Mouse (Mus musculus): ENCODE data around the gene Epb41l2. TPM values are rescaled to one million over a fixed set of nuclear protein-coding genes. Genes with fewer than 3 reads are reported as not detected.

Gene Epb41l2
- polyA plus RNA-seq, 1 experiment from 2014 or later: 105 TPM

- no peak for DNase-seq
- Histone ChIP-seq H3K36me3 (ENCODE audit: insufficient read depth) (peaks cover 30% of the 10 kb centered on the region), H3K9ac (no peak overlapping the region), H3K4me3 (ENCODE audit: low read depth, low read length) (no peak overlapping the region), H3K9me3 (ENCODE audit: low read depth, low read length) (no peaks in the 10 kb centered on the region), H3K27ac (ENCODE audit: low read depth) (no peak overlapping the region), H3K27me3 (ENCODE audit: insufficient read depth, low read length) (no peaks in the 10 kb centered on the region), H3K4me2 (no peak overlapping the region), H3K4me1 (ENCODE audit: insufficient read depth) (no peaks in the 10 kb centered on the region)
- 86% methylated on average over 6 of the region's 6 CpGs for WGBS
- TF ChIP-seq CTCF (IDR thresholded peaks at IDR 0.05; ENCODE audit: low read depth): no peak
- no peak for ATAC-seq (ENCODE audit: insufficient read depth)
Measured at GRCm38 (mm10) chr10:25443626-25444025, 84.0 kb downstream of the Epb41l2 start.

DNA sequence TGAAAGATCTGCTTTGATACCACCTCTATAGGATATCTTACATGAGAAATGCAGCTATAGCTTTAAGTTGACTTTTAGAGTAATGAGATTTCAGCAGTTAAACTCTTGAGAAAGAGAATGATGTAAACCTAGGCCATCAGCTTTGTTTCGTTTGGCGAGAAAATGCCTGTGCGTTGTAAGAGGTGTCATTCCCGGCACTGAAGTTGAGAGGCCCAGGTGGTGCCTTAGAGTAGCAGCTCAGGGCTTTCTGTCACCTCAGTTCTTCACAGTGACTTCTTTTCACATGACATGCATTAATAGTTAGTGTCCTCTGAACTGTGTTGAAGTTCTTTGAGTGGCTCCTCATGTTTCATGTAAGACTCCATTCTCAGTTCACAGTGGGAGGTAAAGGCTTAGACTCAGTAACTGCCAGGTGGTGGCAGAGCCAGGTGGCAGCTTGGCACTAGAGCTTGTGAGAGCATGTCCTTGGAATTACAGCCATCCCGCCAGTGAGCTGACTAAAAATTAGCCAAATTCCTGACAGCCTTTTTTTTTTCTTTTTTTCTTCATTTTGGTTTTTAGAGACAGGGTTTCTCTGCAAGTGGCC lies 84.7 kb downstream of the Epb41l2 start:
- no peak for DNase-seq
- Histone ChIP-seq H3K4me2 (no peak overlapping the region), H3K9me3 (ENCODE audit: low read depth, low read length) (no peaks in the 10 kb centered on the region), H3K4me3 (ENCODE audit: low read depth, low read length) (no peak overlapping the region), H3K27me3 (ENCODE audit: insufficient read depth, low read length) (no peaks in the 10 kb centered on the region), H3K36me3 (ENCODE audit: insufficient read depth) (peaks cover 30% of the 10 kb centered on the region), H3K9ac (no peak overlapping the region), H3K4me1 (ENCODE audit: insufficient read depth) (peaks cover 3% of the 10 kb centered on the region; the same call in 1 of the 2 replicates), H3K27ac (ENCODE audit: low read depth) (no peak overlapping the region)
- TF ChIP-seq CTCF (IDR thresholded peaks at IDR 0.05; ENCODE audit: low read depth): no peak
- WGBS: 74% methylated on average over 5 of the region's 5 CpGs
- no peak for ATAC-seq (ENCODE audit: insufficient read depth)

- Histone ChIP-seq H3K4me3 (ENCODE audit: low read depth, low read length) (no peak overlapping the region), H3K4me1 (ENCODE audit: insufficient read depth) (peaks cover 9% of the 10 kb centered on the region; the same call in 1 of the 2 replicates), H3K9ac (no peak overlapping the region), H3K4me2 (no peak overlapping the region), H3K27me3 (ENCODE audit: insufficient read depth, low read length) (no peaks in the 10 kb centered on the region), H3K9me3 (ENCODE audit: low read depth, low read length) (no peaks in the 10 kb centered on the region), H3K36me3 (ENCODE audit: insufficient read depth) (peaks cover 26% of the 10 kb centered on the region), H3K27ac (ENCODE audit: low read depth) (peak overlapping the region; percentile 19; the same call in 1 of the 2 replicates)
- DNase-seq: peak; percentile 58
- TF ChIP-seq CTCF (IDR thresholded peaks at IDR 0.05; ENCODE audit: low read depth): no peak
- 61% methylated on average over 5 of the region's 5 CpGs for WGBS
- ATAC-seq (ENCODE audit: insufficient read depth): peak; percentile 73; the same call in 1 of the 2 replicates
Measured at GRCm38 (mm10) chr10:25446953-25447525, 87.4 kb downstream of the Epb41l2 start.

GRCm38 (mm10) chr10:25448676-25449075 lies 89.1 kb downstream of the Epb41l2 start:
- Histone ChIP-seq H3K36me3 (ENCODE audit: insufficient read depth) (peaks cover 25% of the 10 kb centered on the region), H3K4me3 (ENCODE audit: low read depth, low read length) (no peak overlapping the region), H3K9me3 (ENCODE audit: low read depth, low read length) (no peaks in the 10 kb centered on the region), H3K27ac (ENCODE audit: low read depth) (no peak overlapping the region), H3K4me2 (no peak overlapping the region), H3K9ac (no peak overlapping the region), H3K27me3 (ENCODE audit: insufficient read depth, low read length) (no peaks in the 10 kb centered on the region), H3K4me1 (ENCODE audit: insufficient read depth) (peaks cover 9% of the 10 kb centered on the region; the same call in 1 of the 2 replicates)
- no peak for TF ChIP-seq CTCF (IDR thresholded peaks at IDR 0.05; ENCODE audit: low read depth)
- 64% methylated on average over 4 of the region's 4 CpGs for WGBS
- DNase-seq: no peak
- ATAC-seq (ENCODE audit: insufficient read depth): no peak

DNA sequence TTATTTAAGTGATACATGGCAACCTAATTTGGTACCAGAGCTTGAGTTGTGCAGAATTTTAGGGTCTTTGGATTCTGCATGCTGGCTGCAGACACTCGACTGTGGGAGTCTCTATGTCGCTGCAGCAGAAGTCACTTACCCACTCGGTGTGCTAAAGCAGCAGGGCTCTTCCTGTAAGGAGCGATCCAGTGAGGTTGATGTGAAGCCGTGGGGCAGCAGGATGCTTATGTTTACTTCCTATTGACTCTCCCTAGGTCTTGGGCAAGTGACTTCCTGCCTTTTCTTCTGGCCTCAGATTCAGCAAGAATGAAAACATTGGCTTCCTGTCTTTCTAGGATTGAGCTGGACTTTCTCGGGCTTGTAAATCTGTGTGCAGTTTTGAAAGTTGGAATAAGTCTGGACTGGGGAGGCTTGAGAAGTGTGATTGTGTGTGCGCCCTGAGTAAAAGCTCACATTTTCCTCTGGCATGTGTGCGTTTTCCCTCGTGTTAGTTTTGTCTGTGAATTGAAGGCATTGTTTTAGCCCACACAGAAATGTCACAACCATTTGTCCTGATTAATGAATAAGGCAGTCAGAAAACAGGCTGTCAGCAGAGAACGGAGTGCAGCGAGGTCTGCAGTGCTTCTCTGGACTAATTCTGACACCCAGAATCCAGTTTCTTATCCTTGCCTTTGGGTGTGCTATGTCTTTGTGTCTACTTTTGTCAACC lies 89.9 kb downstream of the Epb41l2 start:
- peak; percentile 70 for DNase-seq
- Histone ChIP-seq H3K4me3 (ENCODE audit: low read depth, low read length) (no peak overlapping the region), H3K4me2 (peak overlapping the region; percentile 36; the same call in 1 of the 2 replicates), H3K4me1 (ENCODE audit: insufficient read depth) (peaks cover 9% of the 10 kb centered on the region; the same call in 1 of the 2 replicates), H3K27me3 (ENCODE audit: insufficient read depth, low read length) (no peaks in the 10 kb centered on the region), H3K9ac (no peak overlapping the region), H3K27ac (ENCODE audit: low read depth) (peak overlapping the region; percentile 83), H3K9me3 (ENCODE audit: low read depth, low read length) (no peaks in the 10 kb centered on the region), H3K36me3 (ENCODE audit: insufficient read depth) (peaks cover 24% of the 10 kb centered on the region)
- TF ChIP-seq CTCF (IDR thresholded peaks at IDR 0.05; ENCODE audit: low read depth): no peak
- peak; percentile 44; the same call in 1 of the 2 replicates for ATAC-seq (ENCODE audit: insufficient read depth)
- WGBS: 26% methylated on average over 11 of the region's 11 CpGs

DNA sequence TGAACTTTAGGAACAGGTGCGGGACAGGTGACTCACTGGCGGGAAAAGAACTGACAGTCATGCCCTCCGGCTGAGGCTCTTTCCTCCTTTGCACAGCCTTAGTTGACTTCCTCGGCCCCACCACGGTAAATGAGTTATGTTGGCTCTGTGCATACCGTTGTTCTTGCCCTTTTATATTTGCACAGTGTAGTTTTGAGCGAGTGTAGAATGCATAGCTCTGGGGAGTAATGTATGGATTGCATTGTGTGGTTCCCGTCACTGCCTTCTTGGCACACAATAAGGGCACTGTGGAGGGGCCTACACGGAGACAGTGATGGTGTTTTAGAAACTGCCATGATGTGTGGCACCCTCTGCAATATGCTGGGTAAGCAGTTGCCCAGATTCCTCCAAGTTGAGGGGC lies 93.6 kb downstream of the Epb41l2 start:
- DNase-seq (no peak), ATAC-seq (ENCODE audit: insufficient read depth) (peak; percentile 70)
- H3K4me1 ChIP-seq (ENCODE audit: insufficient read depth): peaks cover 9% of the 10 kb centered on the region; the same call in 1 of the 2 replicates
- 60% methylated on average over 9 of the region's 9 CpGs for WGBS
- H3K27ac ChIP-seq (ENCODE audit: low read depth): peak overlapping the region; percentile 26; the same call in 1 of the 2 replicates
- no peak overlapping the region for H3K4me3 ChIP-seq (ENCODE audit: low read depth, low read length)
- 0 out of 2 replicates have a peak, but pooled peaks cover 7% of the 10 kb centered on the region for H3K36me3 ChIP-seq (ENCODE audit: insufficient read depth)
- no peak overlapping the region for H3K9ac ChIP-seq
- no peaks in the 10 kb centered on the region for H3K27me3 ChIP-seq (ENCODE audit: insufficient read depth, low read length)
- no peaks in the 10 kb centered on the region for H3K9me3 ChIP-seq (ENCODE audit: low read depth, low read length)
- H3K4me2 ChIP-seq: no peak overlapping the region
- no peak for TF ChIP-seq CTCF (IDR thresholded peaks at IDR 0.05; ENCODE audit: low read depth)

DNA sequence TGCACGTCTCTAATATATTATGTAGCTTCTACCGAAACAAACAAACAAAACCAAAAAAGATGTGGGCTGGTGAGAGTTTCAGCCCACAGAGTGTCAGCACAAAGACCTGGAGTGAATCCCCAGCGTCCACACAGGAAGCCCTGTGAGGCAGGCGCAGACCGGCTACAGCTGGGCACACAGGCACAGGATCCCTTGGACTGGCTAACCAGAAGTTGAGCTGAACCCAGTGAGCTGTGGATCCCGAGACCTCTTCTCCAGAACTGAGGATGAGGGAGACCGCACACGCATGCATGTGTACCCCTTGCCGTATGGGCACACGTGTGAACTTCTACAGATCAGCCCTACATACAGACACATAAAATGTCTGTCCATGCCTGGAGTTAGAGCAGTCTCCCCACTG lies 94.2 kb downstream of the Epb41l2 start:
- peak; percentile 25; the same call in 1 of the 2 replicates for ATAC-seq (ENCODE audit: insufficient read depth)
- H3K9me3 ChIP-seq (ENCODE audit: low read depth, low read length): no peaks in the 10 kb centered on the region
- H3K36me3 ChIP-seq (ENCODE audit: insufficient read depth): 0 out of 2 replicates have a peak, but pooled peaks cover 7% of the 10 kb centered on the region
- H3K4me3 ChIP-seq (ENCODE audit: low read depth, low read length): no peak overlapping the region
- H3K4me2 ChIP-seq: no peak overlapping the region
- WGBS: 85% methylated on average over 10 of the region's 10 CpGs
- no peaks in the 10 kb centered on the region for H3K27me3 ChIP-seq (ENCODE audit: insufficient read depth, low read length)
- no peak for TF ChIP-seq CTCF (IDR thresholded peaks at IDR 0.05; ENCODE audit: low read depth)
- H3K4me1 ChIP-seq (ENCODE audit: insufficient read depth): peaks cover 9% of the 10 kb centered on the region; the same call in 1 of the 2 replicates
- no peak overlapping the region for H3K27ac ChIP-seq (ENCODE audit: low read depth)
- no peak for DNase-seq
- H3K9ac ChIP-seq: no peak overlapping the region
